Mouse (Mus musculus) frontal cortex, postnatal 25 days (tissue): Measurements from ENCODE around the gene Olfr804.

Source experiments
- DNase-seq, 2 experiments: peaks; one replicate each; pipeline ENCODE4 v3.0.0; 2022; ENCODE audit warnings: low spot score in 2 of 2

The Olfr804 gene

GRCm38 (mm10) chr10:129702910-129703309 lies at the start of gene Olfr804:
Olfr804 (plus strand) TSS chr10:129703210.
- no peak for DNase-seq

GRCm38 (mm10) chr10:129657394-129657793 lies 45.6 kb upstream of the Olfr804 start, which contains the start of gene Olfr800:
Olfr800 (plus strand) TSS chr10:129657694.
- no peak for DNase-seq

GRCm38 (mm10) chr10:129673765-129674164 lies 29.2 kb upstream of the Olfr804 start, which contains the start of gene Olfr801:
Olfr801 (minus strand) TSS chr10:129673865.
- DNase-seq = no peak

- no peak for DNase-seq
These were observed 14.9 kb upstream of the Olfr804 start, which contains the start of gene Olfr802 for GRCm38 (mm10) chr10:129688069-129688468. Olfr802 (minus strand) TSS chr10:129688169.

- DNase-seq = no peak
These were observed 8.8 kb upstream of the Olfr804 start, which contains the start of gene Olfr803 for GRCm38 (mm10) chr10:129694186-129694585. Olfr803 (minus strand) TSS chr10:129694286.

GRCm38 (mm10) chr10:129729275-129729674 lies 26.3 kb downstream of the Olfr804 start, which contains the start of gene Olfr805:
Olfr805 (minus strand) TSS chr10:129729375.
- no peak for DNase-seq

- no peak for DNase-seq
These were observed 38.8 kb downstream of the Olfr804 start, which contains the start of gene Olfr806 for GRCm38 (mm10) chr10:129741821-129742220. Olfr806 (minus strand) TSS chr10:129741921.

GRCm38 (mm10) chr10:129757693-129758092 lies 54.7 kb downstream of the Olfr804 start, which contains the start of gene Olfr807:
Olfr807 (minus strand) TSS chr10:129757793.
- no peak for DNase-seq
